Mouse (Mus musculus) hindbrain, embryonic 11.5 days (tissue): Measurements from ENCODE around the gene Olfr1262. TPM values are rescaled to one million over a fixed set of nuclear protein-coding genes. Genes with fewer than 3 reads are reported as not detected.

Source experiments
- ATAC-seq: fragments of 200-750 bp; cut with Nextera tagmentation; 2 replicates; pipeline ENCODE4 v1.8.0; 2017; ENCODE audit warnings: mild to moderate bottlenecking, moderate TSS enrichment, moderate library complexity; ENCODE audit not compliant: low FRiP score
- DNase-seq: peaks from one replicate; pipeline ENCODE4 v3.0.0-alpha.2; 2015; ENCODE audit warnings: low spot score
- H3K27ac ChIP-seq: fragments of 300-500 bp; sonication (generic); 2 replicates; pipeline ENCODE4 v1.5.1; 2014; ENCODE audit warnings: mild to moderate bottlenecking, low read depth, low read length
- H3K27me3 ChIP-seq: fragments of 300-500 bp; sonication (generic); 2 replicates; pipeline ENCODE4 v1.6.1; 2014; ENCODE audit warnings: mild to moderate bottlenecking, low read length, moderate library complexity, mixed read lengths; ENCODE audit not compliant: control insufficient read depth, insufficient read depth
- H3K36me3 ChIP-seq: fragments of 300-500 bp; sonication (generic); 2 replicates; pipeline ENCODE4 v1.6.1; 2014; ENCODE audit warnings: mild to moderate bottlenecking, low read length, moderate library complexity, mixed read lengths; ENCODE audit not compliant: control insufficient read depth, insufficient read depth
- H3K4me1 ChIP-seq: fragments of 300-500 bp; sonication (generic); replicated peaks from 2 replicates; pipeline ENCODE4 v1.6.1; 2014; ENCODE audit warnings: low read length, mixed read lengths; ENCODE audit not compliant: control insufficient read depth, insufficient read depth
- H3K4me2 ChIP-seq: fragments of 300-500 bp; sonication (generic); replicated peaks from 2 replicates; pipeline ENCODE4 v1.6.1; 2014; ENCODE audit warnings: mild to moderate bottlenecking, low read depth, low read length
- H3K4me3 ChIP-seq: fragments of 300-500 bp; sonication (generic); 2 replicates; pipeline ENCODE4 v1.5.1; 2014; ENCODE audit warnings: low read depth, low read length
- H3K9ac ChIP-seq: fragments of 300-500 bp; sonication (generic); 2 replicates; pipeline ENCODE4 v1.6.1; 2014; ENCODE audit warnings: low read depth, low read length
- H3K9me3 ChIP-seq: fragments of 300-500 bp; sonication (generic); 2 replicates; pipeline ENCODE4 v1.6.1; 2016; ENCODE audit warnings: low read length; ENCODE audit not compliant: control insufficient read depth
- WGBS: fragments of 180-500 bp; shearing (Covaris S2); extraction: QIAGEN DNeasy Blood & Tissue Kit; methylation state at CpG from one replicate; pipeline ENCODE4 v1.1.7; 2014; 5-methylcytosine and 5-hydroxymethylcytosine counted together
- polyA plus RNA-seq: library from polyadenylated mRNA; unstranded; fragments of >200 nt; fragmentation: Nextera tagmentation; extraction: Ambion mirVana; gene quantifications from 2 replicates; pipeline ENCODE4 v1.2.1, GENCODE M21; 2014

Gene Olfr1262
- not detected in 2 replicates for polyA plus RNA-seq

- no peaks in the 10 kb centered on the region for H3K4me1 ChIP-seq
- H3K36me3 ChIP-seq: no peaks in the 10 kb centered on the region
- H3K9me3 ChIP-seq: no peaks in the 10 kb centered on the region
- no peak within 1 kb of the TSS for H3K4me3 ChIP-seq
- no peak within 1 kb of the TSS for H3K27ac ChIP-seq
- no peak within 1 kb of the TSS for H3K4me2 ChIP-seq
- H3K9ac ChIP-seq: no peak within 1 kb of the TSS
- no peak for DNase-seq
- no peaks in the 10 kb centered on the region for H3K27me3 ChIP-seq
- no peak for ATAC-seq
Measured at GRCm38 (mm10) chr2:89999845-90000244, at the start of gene Olfr1262. Olfr1262 (plus strand) TSS chr2:90000145.

- H3K4me3 ChIP-seq: no peak within 1 kb of the TSS
- H3K27me3 ChIP-seq: no peaks in the 10 kb centered on the region
- no peak within 1 kb of the TSS for H3K4me2 ChIP-seq
- 83% methylated on average over 2 of the region's 2 CpGs for WGBS
- no peaks in the 10 kb centered on the region for H3K36me3 ChIP-seq
- ATAC-seq: no peak
- no peaks in the 10 kb centered on the region for H3K4me1 ChIP-seq
- DNase-seq: no peak
- H3K9me3 ChIP-seq: no peaks in the 10 kb centered on the region
- no peak within 1 kb of the TSS for H3K27ac ChIP-seq
- no peak within 1 kb of the TSS for H3K9ac ChIP-seq
Measured at GRCm38 (mm10) chr2:89974184-89974583, 25.8 kb upstream of the Olfr1262 start, which contains the start of gene Olfr1260. Olfr1260 (plus strand) TSS chr2:89974340.

GRCm38 (mm10) chr2:89977709-89978108 lies 22.2 kb upstream of the Olfr1262 start:
- Histone ChIP-seq H3K4me2 (no peak overlapping the region), H3K9me3 (no peaks in the 10 kb centered on the region), H3K4me1 (no peaks in the 10 kb centered on the region), H3K9ac (no peak overlapping the region), H3K36me3 (no peaks in the 10 kb centered on the region), H3K27me3 (no peaks in the 10 kb centered on the region), H3K4me3 (no peak overlapping the region), H3K27ac (no peak overlapping the region)
- WGBS: 88% methylated on average over 2 of the region's 2 CpGs
- DNase-seq (no peak), ATAC-seq (no peak)

- no peak within 1 kb of the TSS for H3K9ac ChIP-seq
- H3K27ac ChIP-seq: no peak within 1 kb of the TSS
- H3K4me1 ChIP-seq: no peaks in the 10 kb centered on the region
- no peaks in the 10 kb centered on the region for H3K36me3 ChIP-seq
- no peak for DNase-seq
- H3K4me2 ChIP-seq: no peak within 1 kb of the TSS
- no peak within 1 kb of the TSS for H3K4me3 ChIP-seq
- no peak for ATAC-seq
- no peaks in the 10 kb centered on the region for H3K9me3 ChIP-seq
- H3K27me3 ChIP-seq: no peaks in the 10 kb centered on the region
Measured at GRCm38 (mm10) chr2:89990921-89991320, 9.0 kb upstream of the Olfr1262 start, which contains the start of gene Olfr1261. Olfr1261 (plus strand) TSS chr2:89991221.

GRCm38 (mm10) chr2:90011831-90012230 lies 11.9 kb downstream of the Olfr1262 start, which contains the start of gene Olfr1263:
Olfr1263 (plus strand) TSS chr2:90012131.
- DNase-seq (no peak), ATAC-seq (no peak)
- Histone ChIP-seq H3K27ac (no peak within 1 kb of the TSS), H3K4me3 (no peak within 1 kb of the TSS), H3K9ac (no peak within 1 kb of the TSS), H3K9me3 (no peaks in the 10 kb centered on the region), H3K4me2 (no peak within 1 kb of the TSS), H3K36me3 (no peaks in the 10 kb centered on the region), H3K27me3 (no peaks in the 10 kb centered on the region), H3K4me1 (no peaks in the 10 kb centered on the region)
- 83% methylated on average over 2 of the region's 2 CpGs for WGBS

GRCm38 (mm10) chr2:90025477-90025876 lies 25.5 kb downstream of the Olfr1262 start, which contains the start of gene Olfr1264:
Olfr1264 (minus strand) TSS chr2:90025577.
- no peak within 1 kb of the TSS for H3K27ac ChIP-seq
- no peak within 1 kb of the TSS for H3K4me3 ChIP-seq
- DNase-seq (no peak), ATAC-seq (no peak)
- H3K4me2 ChIP-seq: no peak within 1 kb of the TSS
- H3K9ac ChIP-seq: no peak within 1 kb of the TSS
- no peaks in the 10 kb centered on the region for H3K9me3 ChIP-seq
- no peaks in the 10 kb centered on the region for H3K4me1 ChIP-seq
- WGBS: 80% methylated on average over 2 of the region's 2 CpGs
- H3K36me3 ChIP-seq: no peaks in the 10 kb centered on the region
- no peaks in the 10 kb centered on the region for H3K27me3 ChIP-seq

- no peaks in the 10 kb centered on the region for H3K9me3 ChIP-seq
- H3K27me3 ChIP-seq: no peaks in the 10 kb centered on the region
- H3K4me2 ChIP-seq: no peak within 1 kb of the TSS
- ATAC-seq (no peak), DNase-seq (no peak)
- H3K36me3 ChIP-seq: no peaks in the 10 kb centered on the region
- no peak within 1 kb of the TSS for H3K9ac ChIP-seq
- H3K27ac ChIP-seq: no peak within 1 kb of the TSS
- H3K4me1 ChIP-seq: no peaks in the 10 kb centered on the region
- H3K4me3 ChIP-seq: no peak within 1 kb of the TSS
Measured at GRCm38 (mm10) chr2:90035037-90035436, 35.1 kb downstream of the Olfr1262 start, which contains the start of gene Olfr1265. Olfr1265 (plus strand) TSS chr2:90035337.

Other genes with a start within 250 kb of the Olfr1262 start
- not detected in 2 replicates for gene Olfr1253, start 243.1 kb upstream of the Olfr1262 start, polyA plus RNA-seq
- gene Olfr1254, start 206.5 kb upstream of the Olfr1262 start, polyA plus RNA-seq: not detected in 2 replicates
- gene Olfr1255, start 188.1 kb upstream of the Olfr1262 start, polyA plus RNA-seq: not detected in 2 replicates
- not detected in 2 replicates for gene Olfr1256, start 158.6 kb upstream of the Olfr1262 start, polyA plus RNA-seq
- gene Olfr48, start 151.9 kb upstream of the Olfr1262 start, polyA plus RNA-seq: not detected in 2 replicates
- gene Olfr1257, start 121.7 kb upstream of the Olfr1262 start, polyA plus RNA-seq: not detected in 2 replicates
- not detected in 2 replicates for gene Olfr1258, start 72.8 kb upstream of the Olfr1262 start, polyA plus RNA-seq
- not detected in 2 replicates for gene Olfr1259, start 51.5 kb upstream of the Olfr1262 start, polyA plus RNA-seq
- gene Olfr1260, start 25.8 kb upstream of the Olfr1262 start, polyA plus RNA-seq: not detected in 2 replicates
- gene Olfr1261, start 8.9 kb upstream of the Olfr1262 start, polyA plus RNA-seq: not detected in 2 replicates
- not detected in 2 replicates for gene Olfr1263, start 12.0 kb downstream of the Olfr1262 start, polyA plus RNA-seq
- not detected in 2 replicates for gene Olfr1264, start 25.4 kb downstream of the Olfr1262 start, polyA plus RNA-seq
- not detected in 2 replicates for gene Olfr1265, start 35.2 kb downstream of the Olfr1262 start, polyA plus RNA-seq
- not detected in 2 replicates for gene Olfr140, start 63.4 kb downstream of the Olfr1262 start, polyA plus RNA-seq
- not detected in 2 replicates for gene Olfr1269, start 121.3 kb downstream of the Olfr1262 start, polyA plus RNA-seq
- not detected in 2 replicates for gene Olfr32, start 142.2 kb downstream of the Olfr1262 start, polyA plus RNA-seq
- not detected in 2 replicates for gene Olfr1270, start 152.9 kb downstream of the Olfr1262 start, polyA plus RNA-seq
- not detected in 2 replicates for gene Olfr1506, start 224.3 kb downstream of the Olfr1262 start, polyA plus RNA-seq